Comparison of ENCODE assay signal across 8 mouse cellular contexts in the genomic region with DNA sequence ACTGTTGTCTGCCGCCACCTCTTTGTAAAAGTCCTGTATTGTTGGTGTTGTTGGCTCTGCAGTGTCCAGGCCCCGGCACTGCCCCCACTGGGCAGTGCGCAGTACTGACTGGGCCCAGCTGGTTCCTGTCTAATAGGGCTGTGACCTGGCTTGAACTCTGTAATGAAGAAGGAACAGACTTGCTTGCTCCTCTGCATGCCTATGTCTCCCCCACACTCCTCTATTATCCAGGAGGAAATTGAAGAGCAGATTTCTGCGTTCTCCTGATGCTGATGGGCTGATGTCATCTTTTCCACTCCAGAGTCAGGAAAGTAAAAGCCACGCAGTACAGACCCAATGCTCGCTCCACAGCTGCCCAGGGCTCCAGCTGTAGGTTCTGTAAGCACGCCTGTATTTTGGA.
DNase-seq lines count a peak whose midpoint lies in the region; ATAC-seq and TF ChIP-seq lines count a peak whose summit lies in the region.

No protein-coding gene starts in this region.

- no peaks in the 10 kb centered on the region for H3K27me3 ChIP-seq in liver, embryonic 16.5 days (ENCODE audit: control insufficient read depth, insufficient read depth, low read depth, low read length)

- no peaks in the 10 kb centered on the region for H3K9me3 ChIP-seq in liver, embryonic 16.5 days (replicated peaks; ENCODE audit: control insufficient read depth, low read length)

- peak; percentile 77 for DNase-seq in Muller cell, postnatal 12 days (ENCODE audit: inconsistent ontology term)
- DNase-seq in induced T-regulatory cell, adult 2 months (ENCODE audit: low read depth) = peak; percentile 56
- DNase-seq in testis, postnatal 14 days (ENCODE audit: low spot score) = peak; percentile 69
- no peak for DNase-seq in T-cell, adult 2 months (ENCODE audit: low spot score)
- DNase-seq in thymus, postnatal 0 days (ENCODE audit: low spot score) = no peak
- no peak for DNase-seq in urinary bladder, postnatal 4 days (ENCODE audit: low spot score in 2 of 2)

- H3K4me3 ChIP-seq in cortical plate, adult 2 months (ENCODE audit: insufficient read depth, low read length) = no peak overlapping the region
- no peak overlapping the region for H3K4me3 ChIP-seq in liver, embryonic 16.5 days (ENCODE audit: low read depth, low read length)

- 72% methylated on average over 7 of the region's 7 CpGs for WGBS in liver, embryonic 16.5 days (ENCODE audit: insufficient replicate concordance)

- peak; percentile 33; the same call in 1 of the 2 replicates for ATAC-seq in liver, embryonic 16.5 days (ENCODE audit: low read depth)

- H3K27ac ChIP-seq in cortical plate, adult 2 months (ENCODE audit: insufficient read depth, low read length) = no peak overlapping the region
- H3K27ac ChIP-seq in liver, embryonic 16.5 days (ENCODE audit: low read length) = no peak overlapping the region

- peaks cover 35% of the 10 kb centered on the region for H3K4me1 ChIP-seq in cortical plate, adult 2 months (ENCODE audit: control insufficient read depth, insufficient read depth, low read length)
- H3K4me1 ChIP-seq in liver, embryonic 16.5 days (ENCODE audit: control insufficient read depth, low read depth, low read length) = peaks cover 17% of the 10 kb centered on the region

- H3K4me2 ChIP-seq in liver, embryonic 16.5 days (ENCODE audit: low read depth, low read length) = no peak overlapping the region

- H3K9ac ChIP-seq in liver, embryonic 16.5 days (ENCODE audit: low read depth, low read length) = no peak overlapping the region

- TF ChIP-seq CTCF in cortical plate, adult 2 months (IDR thresholded peaks at IDR 0.05; ENCODE audit: extremely low read depth, insufficient read depth, low read length) = 0 out of 2 replicates have a peak, but pooled peaks have one; percentile 5

- no peak for TF ChIP-seq POLR2A in cortical plate, adult 2 months (IDR thresholded peaks at IDR 0.05; ENCODE audit: extremely low read depth, insufficient read depth, low read length)

- no peaks in the 10 kb centered on the region for H3K36me3 ChIP-seq in liver, embryonic 16.5 days (ENCODE audit: control insufficient read depth, insufficient read depth)

Comparison
In these comparisons a context has a peak if more than half of its experiments do, and no peak if none do; other contexts are left out.
1. DNase-seq: peak in Muller cell, postnatal 12 days (single experiment), induced T-regulatory cell, adult 2 months (single experiment) and testis, postnatal 14 days (single experiment); none in T-cell, adult 2 months (single experiment), thymus, postnatal 0 days (single experiment) and urinary bladder, postnatal 4 days (0 of 2).